Mouse (Mus musculus): Measurements from ENCODE around the gene Rasgef1a.

The Rasgef1a gene

DNA sequence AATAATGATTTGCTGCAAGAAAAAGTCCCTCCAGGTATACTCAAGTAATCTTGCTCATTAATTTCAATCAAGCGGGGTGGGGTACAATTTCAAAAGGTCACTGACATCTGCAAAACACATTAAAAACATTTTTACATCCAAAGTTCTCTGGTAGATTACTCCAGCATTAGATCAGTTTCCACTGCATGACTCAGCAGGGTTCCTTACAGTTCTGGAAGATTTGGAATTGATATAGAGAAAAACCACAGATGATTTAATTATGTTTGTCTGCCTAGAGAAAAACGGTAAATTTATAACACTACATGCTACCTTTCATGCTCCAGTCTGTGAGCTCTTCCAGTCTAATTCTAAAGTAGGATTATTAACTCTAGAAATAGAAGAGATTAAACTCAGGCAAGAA, 118.8 kb downstream of the Rasgef1a start:
- no peak for DNase-seq (ENCODE audit: low spot score in 2 of 2)

DNA sequence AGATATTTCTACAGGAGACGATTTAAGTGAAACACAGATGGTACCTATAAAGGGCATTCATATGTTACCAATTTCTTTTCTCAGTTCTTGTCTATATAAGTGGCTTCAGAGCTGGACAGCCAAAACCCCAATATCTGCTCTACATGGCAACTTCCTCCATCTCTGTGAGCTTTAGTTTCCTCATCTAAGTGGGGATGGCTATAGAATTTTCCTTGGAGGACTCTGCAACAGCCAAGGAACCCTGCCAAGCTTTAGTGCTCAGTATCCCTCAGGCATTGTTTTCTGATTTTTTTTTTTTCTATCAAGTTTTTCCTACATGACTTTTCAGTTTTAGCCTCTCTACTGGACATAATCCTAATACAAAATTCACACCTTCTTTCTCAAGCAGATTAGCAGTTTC, 123.2 kb downstream of the Rasgef1a start:
- DNase-seq (ENCODE audit: low spot score in 2 of 2), result no peak

DNA sequence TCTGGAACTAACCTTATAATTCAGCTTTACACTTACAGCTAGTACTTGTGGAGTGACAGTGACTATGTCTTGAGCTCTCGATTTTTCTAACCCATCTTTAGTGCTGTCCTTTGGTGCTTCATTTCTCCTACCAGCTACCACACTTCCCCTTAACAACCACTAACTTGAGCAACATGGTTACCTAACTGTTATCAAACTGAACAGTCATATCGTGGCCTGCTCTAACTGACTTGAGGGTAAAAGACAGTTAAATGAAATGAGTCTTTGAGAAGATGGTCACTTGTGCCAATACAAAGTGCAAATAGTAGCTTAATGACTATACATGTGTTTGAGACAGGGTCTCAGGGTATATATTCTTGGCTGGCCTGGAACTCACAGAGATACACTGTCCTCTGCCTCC, 125.9 kb downstream of the Rasgef1a start:
- no peak for DNase-seq (ENCODE audit: low spot score in 2 of 2)

DNA sequence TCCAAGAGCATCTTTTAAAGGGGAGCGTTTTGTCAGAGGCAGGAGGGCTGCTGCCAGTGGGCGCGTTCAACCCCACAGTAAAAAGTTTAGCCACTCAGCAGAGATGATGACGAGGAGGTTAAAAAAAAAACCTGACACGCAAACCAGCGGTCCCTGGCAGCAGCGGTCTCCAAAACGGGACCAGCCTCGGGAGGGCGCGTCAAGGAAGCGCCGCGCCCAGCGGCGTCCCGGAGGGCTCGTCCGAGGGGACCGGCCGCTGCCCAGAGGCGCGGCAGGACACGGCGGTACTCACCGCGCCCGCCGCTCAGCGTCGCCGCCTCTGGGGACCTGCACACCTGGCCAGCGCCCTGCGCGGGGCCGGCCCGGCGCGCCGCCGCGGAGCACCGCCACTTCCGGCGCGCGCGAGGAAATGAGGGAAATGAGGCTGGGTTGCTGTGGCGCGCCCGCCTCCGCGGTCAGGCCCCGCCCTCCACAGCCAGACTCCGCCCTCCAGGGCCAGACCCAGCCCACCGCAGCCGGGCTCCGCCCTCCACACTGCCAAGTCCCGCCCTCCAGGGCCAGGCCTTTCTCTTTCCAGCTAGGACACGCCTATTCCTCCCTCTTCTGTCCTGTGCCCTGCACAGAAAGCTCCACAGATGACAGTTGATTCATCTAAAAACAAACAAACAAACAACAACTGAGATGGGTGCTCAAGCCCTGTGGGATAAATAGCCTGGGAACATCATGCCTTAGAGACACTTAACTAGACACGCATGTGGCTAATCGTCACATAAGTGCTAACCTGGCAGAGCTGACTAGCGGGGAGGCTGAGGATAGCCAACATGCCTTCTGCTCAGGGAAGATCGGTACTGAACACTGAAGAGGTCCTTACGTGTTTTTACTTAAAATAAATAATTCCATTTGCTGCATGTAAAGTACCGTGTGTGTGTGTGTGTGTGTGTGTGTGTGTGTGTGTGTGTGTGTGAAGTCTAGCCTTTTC, 127.8 kb downstream of the Rasgef1a start, which contains the start of gene Csgalnact2:
Csgalnact2 (minus strand) TSS at position 410 of the 979 bp plus-strand sequence.
- DNase-seq (ENCODE audit: low spot score in 2 of 2), result peak; percentile 75 to 85

DNA sequence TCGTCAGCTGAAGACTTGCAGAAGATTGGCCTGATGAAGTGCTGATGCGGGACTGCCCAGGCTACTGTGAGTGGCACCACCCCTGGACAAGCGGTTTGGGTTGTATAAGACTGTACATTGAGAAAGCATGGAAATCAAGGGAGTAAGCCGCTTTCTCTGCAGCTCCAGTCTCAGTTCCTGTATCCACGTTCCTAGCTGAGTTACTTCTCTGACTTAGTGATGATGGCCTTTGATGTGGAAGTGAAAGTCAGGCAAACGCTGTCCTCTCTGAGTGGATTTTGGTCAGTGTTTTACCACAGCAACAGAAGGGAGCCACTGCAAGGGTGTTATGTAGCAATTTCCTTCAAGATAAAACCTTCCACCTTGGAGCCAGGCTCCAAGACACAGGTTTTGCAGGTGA, 129.7 kb downstream of the Rasgef1a start:
- DNase-seq (ENCODE audit: low spot score in 2 of 2), result no peak

Measured in frontal cortex, postnatal 25 days (tissue).